Mouse (Mus musculus) neural tube, embryonic 11.5 days (tissue): ENCODE data around the gene Lamtor3. TPM values are rescaled to one million over a fixed set of nuclear protein-coding genes. Genes with fewer than 3 reads are reported as not detected.
A peak's percentile ranks its signal among the peaks of the same experiment; 100 is the strongest.

ENCODE experiments used
- ATAC-seq: fragments of 200-750 bp; cut with Nextera tagmentation; 2 replicates; pipeline ENCODE4 v1.8.0; 2017; ENCODE audit warnings: moderate number of reproducible peaks, mild to moderate bottlenecking, moderate TSS enrichment, moderate library complexity; ENCODE audit not compliant: insufficient read depth, low FRiP score, low TSS enrichment
- DNase-seq: peaks from one replicate; pipeline ENCODE4 v3.0.0-alpha.2; 2015; ENCODE audit warnings: low spot score
- H3K27ac ChIP-seq: fragments of 300-500 bp; sonication (generic); 2 replicates; pipeline ENCODE4 v1.5.1; 2014; ENCODE audit warnings: low read depth, mild to moderate bottlenecking, low read length
- H3K27me3 ChIP-seq: fragments of 300-500 bp; sonication (generic); 2 replicates; pipeline ENCODE4 v1.6.1; 2014; ENCODE audit warnings: mild to moderate bottlenecking, low read length, mixed read lengths; ENCODE audit not compliant: control insufficient read depth, insufficient read depth
- H3K36me3 ChIP-seq: fragments of 300-500 bp; sonication (generic); 2 replicates; pipeline ENCODE4 v1.6.1; 2014; ENCODE audit warnings: mild to moderate bottlenecking, low read length, moderate library complexity, mixed read lengths; ENCODE audit not compliant: control insufficient read depth, insufficient read depth
- H3K4me1 ChIP-seq: fragments of 300-500 bp; sonication (generic); 2 replicates; pipeline ENCODE4 v1.6.1; 2014; ENCODE audit warnings: low read length, mixed read lengths; ENCODE audit not compliant: control insufficient read depth, insufficient read depth
- H3K4me2 ChIP-seq: fragments of 300-500 bp; sonication (generic); 2 replicates; pipeline ENCODE4 v1.6.1; 2014; ENCODE audit warnings: low read depth, mild to moderate bottlenecking, moderate library complexity
- H3K4me3 ChIP-seq: fragments of 300-500 bp; sonication (generic); 2 replicates; pipeline ENCODE4 v1.5.1; 2014; ENCODE audit warnings: low read depth, low read length
- H3K9ac ChIP-seq: fragments of 300-500 bp; sonication (generic); 2 replicates; pipeline ENCODE4 v1.6.1; 2014; ENCODE audit warnings: mild to moderate bottlenecking, low read length
- H3K9me3 ChIP-seq: fragments of 300-500 bp; sonication (generic); 2 replicates; pipeline ENCODE4 v1.6.1; 2016; ENCODE audit warnings: low read length; ENCODE audit not compliant: control insufficient read depth
- WGBS: fragments of 180-500 bp; shearing (Covaris S2); extraction: QIAGEN DNeasy Blood & Tissue Kit; methylation state at CpG from one replicate; pipeline ENCODE4 v1.1.7; 2014; 5-methylcytosine and 5-hydroxymethylcytosine counted together
- polyA plus RNA-seq: library from polyadenylated mRNA; unstranded; fragments of >200 nt; fragmentation: Nextera tagmentation; extraction: Ambion mirVana; gene quantifications from 2 replicates; pipeline ENCODE4 v1.2.1, GENCODE M21; 2014

Gene Lamtor3
- polyA plus RNA-seq, 1 experiment from 2014 or later = 94.8 TPM

GRCm38 (mm10) chr3:137951819-137952218 is 33.5 kb downstream of the Lamtor3 start:
- H3K27me3 ChIP-seq = no peaks in the 10 kb centered on the region
- H3K27ac ChIP-seq = no peak overlapping the region
- no peak overlapping the region for H3K4me2 ChIP-seq
- no peaks in the 10 kb centered on the region for H3K4me1 ChIP-seq
- no peak overlapping the region for H3K4me3 ChIP-seq
- DNase-seq (no peak), ATAC-seq (no peak)
- 26% methylated on average over 7 of the region's 7 CpGs for WGBS
- no peak overlapping the region for H3K9ac ChIP-seq
- no peaks in the 10 kb centered on the region for H3K9me3 ChIP-seq
- no peaks in the 10 kb centered on the region for H3K36me3 ChIP-seq

- no peak overlapping the region for H3K9ac ChIP-seq
- 80% methylated on average over 4 of the region's 4 CpGs for WGBS
- no peak for ATAC-seq
- H3K4me3 ChIP-seq = no peak overlapping the region
- H3K4me2 ChIP-seq = no peak overlapping the region
- no peaks in the 10 kb centered on the region for H3K9me3 ChIP-seq
- no peaks in the 10 kb centered on the region for H3K4me1 ChIP-seq
- no peaks in the 10 kb centered on the region for H3K36me3 ChIP-seq
- H3K27ac ChIP-seq = no peak overlapping the region
- DNase-seq = no peak
- H3K27me3 ChIP-seq = no peaks in the 10 kb centered on the region
These were observed 34.1 kb downstream of the Lamtor3 start for GRCm38 (mm10) chr3:137952225-137952913.

DNA sequence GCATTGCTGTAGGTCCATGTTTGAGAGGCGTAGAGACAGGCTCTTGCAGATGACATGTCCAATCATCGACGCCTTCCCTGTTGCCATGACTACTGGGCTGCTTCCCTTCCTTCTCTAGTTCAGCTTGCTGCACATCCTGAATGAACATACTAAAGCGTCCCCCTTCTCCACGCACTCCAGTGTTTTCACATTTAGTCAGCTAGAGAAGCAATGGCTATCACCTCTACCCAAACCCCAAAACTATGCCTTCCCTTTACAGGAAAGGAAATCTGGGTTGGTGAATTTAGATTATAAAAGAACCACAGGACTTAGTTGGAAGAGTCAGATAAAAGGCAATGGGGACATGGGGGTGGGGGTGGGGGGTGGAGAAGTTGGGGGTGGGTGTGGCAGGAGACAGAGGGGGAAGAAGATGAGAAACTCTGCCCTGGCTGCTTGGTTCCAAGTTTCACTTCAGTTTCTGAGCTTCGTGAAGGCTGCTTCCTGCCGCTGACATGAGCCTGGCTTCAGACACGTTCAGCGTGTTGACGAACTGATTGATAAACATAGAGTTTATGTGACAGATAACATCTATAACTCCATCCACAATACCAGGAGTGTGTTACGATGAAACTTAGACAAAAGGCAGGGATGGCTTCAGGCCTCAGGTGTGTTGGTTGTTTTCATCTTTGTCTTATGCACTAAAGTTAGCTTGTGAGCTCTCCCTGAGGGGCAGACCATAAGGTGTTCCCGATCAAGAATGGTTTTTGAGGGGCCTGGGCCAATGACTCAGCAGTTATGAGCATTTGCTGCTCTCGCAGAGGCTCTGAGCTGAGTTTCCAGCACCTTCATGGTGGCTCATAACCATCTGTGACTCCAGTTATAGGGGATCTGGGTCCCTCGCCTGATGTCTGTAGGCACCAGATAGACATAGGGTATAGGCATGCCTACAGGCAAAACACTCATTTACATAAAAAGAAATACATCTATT is 34.9 kb downstream of the Lamtor3 start:
- 74% methylated on average over 14 of the region's 14 CpGs for WGBS
- Histone ChIP-seq H3K27ac (no peak overlapping the region), H3K4me1 (no peaks in the 10 kb centered on the region), H3K9me3 (no peaks in the 10 kb centered on the region), H3K4me2 (no peak overlapping the region), H3K36me3 (no peaks in the 10 kb centered on the region), H3K27me3 (no peaks in the 10 kb centered on the region), H3K4me3 (no peak overlapping the region), H3K9ac (no peak overlapping the region)
- peak; percentile 44 for DNase-seq
- ATAC-seq = no peak

DNA sequence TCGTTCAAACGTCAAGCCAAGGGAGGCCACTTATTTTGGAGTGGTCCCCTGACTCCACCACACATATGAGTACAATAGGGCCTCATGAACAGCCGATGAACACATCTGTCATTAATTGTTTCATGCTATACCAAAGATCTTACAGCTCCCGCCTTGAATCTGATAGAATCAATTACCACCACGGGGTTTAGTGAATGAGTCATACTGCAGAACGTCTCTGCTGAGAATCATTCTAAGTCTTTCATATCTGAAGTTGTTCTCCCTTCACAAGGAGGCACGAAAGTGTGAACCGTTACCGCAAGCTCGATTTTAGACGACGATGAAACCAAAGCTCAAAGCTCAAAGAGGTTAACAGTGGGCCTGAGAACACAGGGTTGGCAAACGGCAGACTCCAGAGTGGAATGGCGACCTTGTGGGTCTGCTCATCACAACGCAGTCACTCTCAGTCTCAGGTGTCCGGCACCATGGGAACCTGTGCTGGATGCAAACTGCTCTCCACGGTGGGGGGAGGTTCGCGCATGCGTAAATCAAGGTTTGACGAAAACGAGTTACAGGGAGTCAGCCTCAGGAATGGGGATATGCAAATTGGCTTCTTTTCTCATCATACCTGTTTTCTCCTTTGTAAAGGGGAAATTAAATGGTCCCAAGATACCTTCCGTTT is 36.1 kb downstream of the Lamtor3 start:
- DNase-seq = no peak
- H3K9ac ChIP-seq = no peak overlapping the region
- H3K4me2 ChIP-seq = no peak overlapping the region
- H3K27me3 ChIP-seq = no peaks in the 10 kb centered on the region
- H3K4me1 ChIP-seq = no peaks in the 10 kb centered on the region
- no peak for ATAC-seq
- H3K27ac ChIP-seq = no peak overlapping the region
- no peak overlapping the region for H3K4me3 ChIP-seq
- no peaks in the 10 kb centered on the region for H3K36me3 ChIP-seq
- WGBS = 73% methylated on average over 23 of the region's 23 CpGs
- H3K9me3 ChIP-seq = no peaks in the 10 kb centered on the region

GRCm38 (mm10) chr3:137955560-137956081 is 37.3 kb downstream of the Lamtor3 start:
- Histone ChIP-seq H3K9me3 (no peaks in the 10 kb centered on the region), H3K4me3 (no peak overlapping the region), H3K9ac (no peak overlapping the region), H3K36me3 (no peaks in the 10 kb centered on the region), H3K27ac (no peak overlapping the region), H3K27me3 (no peaks in the 10 kb centered on the region), H3K4me1 (no peaks in the 10 kb centered on the region), H3K4me2 (0 out of 2 replicates have a peak overlapping the region, but pooled peaks have one; percentile 7)
- ATAC-seq (no peak), DNase-seq (no peak)
- WGBS = 34% methylated on average over 16 of the region's 16 CpGs

GRCm38 (mm10) chr3:137957864-137958263 is 39.6 kb downstream of the Lamtor3 start:
- no peaks in the 10 kb centered on the region for H3K36me3 ChIP-seq
- no peaks in the 10 kb centered on the region for H3K27me3 ChIP-seq
- no peak overlapping the region for H3K9ac ChIP-seq
- no peak for ATAC-seq
- 95% methylated on average over 9 of the region's 9 CpGs for WGBS
- H3K27ac ChIP-seq = no peak overlapping the region
- H3K4me2 ChIP-seq = no peak overlapping the region
- no peaks in the 10 kb centered on the region for H3K4me1 ChIP-seq
- no peak for DNase-seq
- no peaks in the 10 kb centered on the region for H3K9me3 ChIP-seq
- no peak overlapping the region for H3K4me3 ChIP-seq

DNA sequence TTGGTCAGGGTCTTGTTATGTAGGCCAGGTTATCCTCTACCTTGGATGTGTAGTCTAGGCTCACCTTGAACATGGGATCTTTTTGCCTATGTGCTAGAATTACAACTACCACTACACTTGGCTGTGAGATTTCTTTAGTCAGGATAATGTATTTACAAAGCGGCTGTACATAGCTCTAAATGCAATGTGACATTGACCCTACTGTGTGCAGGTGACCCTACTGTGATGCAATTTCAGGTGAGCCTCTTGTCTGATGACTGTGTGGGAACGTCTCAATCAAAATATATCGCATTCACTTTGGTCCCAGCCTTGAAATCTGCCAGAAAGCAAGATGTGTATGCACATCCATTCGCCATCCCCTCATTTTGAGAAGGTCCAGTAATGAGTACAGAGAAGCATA is 40.0 kb downstream of the Lamtor3 start:
- 92% methylated on average over 4 of the region's 4 CpGs for WGBS
- Histone ChIP-seq H3K9ac (no peak overlapping the region), H3K27me3 (no peaks in the 10 kb centered on the region), H3K4me1 (no peaks in the 10 kb centered on the region), H3K4me3 (no peak overlapping the region), H3K4me2 (no peak overlapping the region), H3K27ac (no peak overlapping the region), H3K36me3 (no peaks in the 10 kb centered on the region), H3K9me3 (no peaks in the 10 kb centered on the region)
- DNase-seq = no peak
- ATAC-seq = no peak

GRCm38 (mm10) chr3:137959456-137959855 is 41.1 kb downstream of the Lamtor3 start:
- H3K4me3 ChIP-seq = no peak overlapping the region
- no peaks in the 10 kb centered on the region for H3K36me3 ChIP-seq
- H3K9me3 ChIP-seq = no peaks in the 10 kb centered on the region
- DNase-seq (no peak), ATAC-seq (no peak)
- H3K4me1 ChIP-seq = no peaks in the 10 kb centered on the region
- H3K9ac ChIP-seq = no peak overlapping the region
- H3K4me2 ChIP-seq = no peak overlapping the region
- no peak overlapping the region for H3K27ac ChIP-seq
- 83% methylated on average over 4 of the region's 4 CpGs for WGBS
- H3K27me3 ChIP-seq = no peaks in the 10 kb centered on the region
